Mouse (Mus musculus): ENCODE results near the gene Scarf1. TPM values are rescaled to one million over a fixed set of nuclear protein-coding genes. Genes with fewer than 3 reads are reported as not detected.

Scarf1 gene
- total and polyA plus RNA-seq, 2 experiments: 5.8 to 16.9 TPM

DNA sequence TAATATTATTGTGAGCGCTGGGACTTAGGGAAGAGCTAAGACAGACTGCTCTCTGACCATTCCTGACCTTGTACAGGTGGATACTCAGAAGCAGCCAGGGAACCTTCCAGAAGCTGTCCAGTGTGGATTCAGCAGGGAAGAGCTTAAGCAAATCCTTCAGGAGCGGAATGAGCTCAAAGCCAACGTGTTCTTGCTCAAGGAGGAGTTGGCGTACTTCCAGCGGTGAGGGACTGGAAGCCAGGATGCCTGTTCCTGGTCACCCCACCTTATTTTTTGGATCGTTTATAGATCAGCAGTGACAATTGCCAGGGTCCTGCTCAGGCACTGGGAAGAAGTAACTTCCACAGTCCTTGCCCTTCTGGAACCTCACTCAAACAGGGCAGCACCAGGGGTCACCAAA is 2.1 kb upstream of the Scarf1 start:
- 31% methylated on average over 6 of the region's 6 CpGs for WGBS
- Histone ChIP-seq H3K79me2 (ENCODE audit: control insufficient read depth, insufficient read depth, low read length) (peaks cover 7% of the 10 kb centered on the region; the same call in 1 of the 2 replicates), H3K4me3 (ENCODE audit: insufficient read depth, low read depth, low read length) (no peak overlapping the region), H3K9ac (ENCODE audit: low read depth, low read length) (0 out of 2 replicates have a peak overlapping the region, but pooled peaks have one; percentile 1), H3K4me1 (ENCODE audit: control insufficient read depth, insufficient read depth, low read length) (peaks cover 13% of the 10 kb centered on the region), H3K36me3 (ENCODE audit: control insufficient read depth, insufficient read depth, low read length) (peaks cover 27% of the 10 kb centered on the region), H3K27me3 (ENCODE audit: control insufficient read depth, insufficient read depth, low read length) (no peaks in the 10 kb centered on the region), H3K27ac (replicated peaks; ENCODE audit: insufficient read depth, low read depth, low read length) (peak overlapping the region; percentile 46)
- peak; percentile 73 for DNase-seq (ENCODE audit: extremely low read depth, low read depth, low spot score)
- TF ChIP-seq CTCF (IDR thresholded peaks at IDR 0.05; ENCODE audit: low read depth, low read length) (no peak), POLR2A (IDR thresholded peaks at IDR 0.05; ENCODE audit: extremely low read depth, insufficient read depth, low read length) (no peak)

DNA sequence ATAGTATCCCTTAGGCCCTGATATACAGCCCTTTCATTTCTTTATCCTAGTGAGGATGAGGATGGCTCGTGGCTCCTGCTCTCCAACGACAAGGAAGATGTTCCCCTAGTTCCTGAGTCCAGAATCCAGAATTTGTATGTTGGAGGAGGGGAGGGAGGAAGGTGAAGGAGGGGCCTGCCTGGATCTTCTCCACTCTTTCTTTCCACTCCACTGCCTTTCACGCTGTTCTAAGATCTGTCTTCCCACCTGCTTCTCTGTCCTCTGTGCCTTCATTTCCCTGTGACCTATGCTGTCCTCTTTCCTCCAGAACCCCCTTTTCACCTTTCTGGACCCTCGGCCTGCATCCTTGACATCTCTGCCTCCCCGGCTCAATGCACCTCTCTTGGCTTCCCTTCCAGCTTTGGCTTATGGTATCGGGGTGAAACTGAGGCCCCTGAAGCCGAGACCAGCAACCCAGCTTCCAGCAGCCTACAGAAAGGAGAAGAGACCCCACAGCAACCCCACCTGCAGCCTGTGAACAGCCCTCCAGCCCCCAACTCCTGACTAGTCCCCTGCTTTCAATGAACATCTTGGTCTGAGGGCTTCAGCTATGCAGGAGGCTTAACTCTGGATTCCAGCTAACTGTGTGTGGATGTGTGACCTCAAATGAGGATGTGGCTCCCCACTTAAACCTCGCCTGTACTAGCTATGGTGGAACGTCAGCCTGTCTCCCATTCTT is 880 bp upstream of the Scarf1 start:
- H3K27me3 ChIP-seq (ENCODE audit: control insufficient read depth, insufficient read depth, low read length): no peaks in the 10 kb centered on the region
- no peak for DNase-seq (ENCODE audit: extremely low read depth, low read depth, low spot score)
- H3K79me2 ChIP-seq (ENCODE audit: control insufficient read depth, insufficient read depth, low read length): peaks cover 7% of the 10 kb centered on the region; the same call in 1 of the 2 replicates
- peak overlapping the region; percentile 13; the same call in 1 of the 2 replicates for H3K27ac ChIP-seq (replicated peaks; ENCODE audit: insufficient read depth, low read depth, low read length)
- H3K9ac ChIP-seq (ENCODE audit: low read depth, low read length): no peak overlapping the region
- peaks cover 30% of the 10 kb centered on the region for H3K36me3 ChIP-seq (ENCODE audit: control insufficient read depth, insufficient read depth, low read length)
- TF ChIP-seq CTCF (IDR thresholded peaks at IDR 0.05; ENCODE audit: low read depth, low read length) (no peak), POLR2A (IDR thresholded peaks at IDR 0.05; ENCODE audit: extremely low read depth, insufficient read depth, low read length) (no peak)
- 84% methylated on average over 9 of the region's 9 CpGs for WGBS
- H3K4me3 ChIP-seq (ENCODE audit: insufficient read depth, low read depth, low read length): no peak overlapping the region
- H3K4me1 ChIP-seq (ENCODE audit: control insufficient read depth, insufficient read depth, low read length): peaks cover 13% of the 10 kb centered on the region

DNA sequence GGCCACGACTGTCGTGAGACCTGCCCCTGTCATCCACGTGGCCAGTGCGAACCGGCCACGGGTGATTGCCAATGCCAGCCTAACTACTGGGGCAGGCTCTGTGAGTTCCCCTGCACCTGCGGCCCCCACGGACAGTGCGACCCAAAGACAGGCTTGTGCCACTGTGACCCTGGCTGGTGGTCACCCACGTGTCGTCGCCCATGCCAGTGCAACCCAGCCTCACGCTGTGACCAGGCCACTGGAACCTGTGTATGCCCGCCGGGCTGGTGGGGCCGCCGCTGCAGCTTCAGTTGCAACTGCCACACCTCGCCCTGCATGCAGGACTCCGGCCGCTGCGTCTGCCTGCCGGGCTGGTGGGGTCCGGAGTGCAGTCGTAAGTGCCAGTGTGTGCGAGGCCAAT is 1.8 kb downstream of the Scarf1 start:
- Histone ChIP-seq H3K4me1 (ENCODE audit: control insufficient read depth, insufficient read depth, low read length) (peaks cover 5% of the 10 kb centered on the region), H3K27ac (replicated peaks; ENCODE audit: insufficient read depth, low read depth, low read length) (no peak overlapping the region), H3K27me3 (ENCODE audit: control insufficient read depth, insufficient read depth, low read length) (no peaks in the 10 kb centered on the region), H3K36me3 (ENCODE audit: control insufficient read depth, insufficient read depth, low read length) (peaks cover 23% of the 10 kb centered on the region), H3K9ac (ENCODE audit: low read depth, low read length) (no peak overlapping the region), H3K79me2 (ENCODE audit: control insufficient read depth, insufficient read depth, low read length) (peaks cover 7% of the 10 kb centered on the region; the same call in 1 of the 2 replicates), H3K4me3 (ENCODE audit: insufficient read depth, low read depth, low read length) (no peak overlapping the region)
- no peak for TF ChIP-seq CTCF (IDR thresholded peaks at IDR 0.05; ENCODE audit: low read depth, low read length)
- TF ChIP-seq POLR2A (IDR thresholded peaks at IDR 0.05; ENCODE audit: extremely low read depth, insufficient read depth, low read length): no peak
- WGBS: 95% methylated on average over 25 of the region's 25 CpGs
- no peak for DNase-seq (ENCODE audit: extremely low read depth, low read depth, low spot score)

DNA sequence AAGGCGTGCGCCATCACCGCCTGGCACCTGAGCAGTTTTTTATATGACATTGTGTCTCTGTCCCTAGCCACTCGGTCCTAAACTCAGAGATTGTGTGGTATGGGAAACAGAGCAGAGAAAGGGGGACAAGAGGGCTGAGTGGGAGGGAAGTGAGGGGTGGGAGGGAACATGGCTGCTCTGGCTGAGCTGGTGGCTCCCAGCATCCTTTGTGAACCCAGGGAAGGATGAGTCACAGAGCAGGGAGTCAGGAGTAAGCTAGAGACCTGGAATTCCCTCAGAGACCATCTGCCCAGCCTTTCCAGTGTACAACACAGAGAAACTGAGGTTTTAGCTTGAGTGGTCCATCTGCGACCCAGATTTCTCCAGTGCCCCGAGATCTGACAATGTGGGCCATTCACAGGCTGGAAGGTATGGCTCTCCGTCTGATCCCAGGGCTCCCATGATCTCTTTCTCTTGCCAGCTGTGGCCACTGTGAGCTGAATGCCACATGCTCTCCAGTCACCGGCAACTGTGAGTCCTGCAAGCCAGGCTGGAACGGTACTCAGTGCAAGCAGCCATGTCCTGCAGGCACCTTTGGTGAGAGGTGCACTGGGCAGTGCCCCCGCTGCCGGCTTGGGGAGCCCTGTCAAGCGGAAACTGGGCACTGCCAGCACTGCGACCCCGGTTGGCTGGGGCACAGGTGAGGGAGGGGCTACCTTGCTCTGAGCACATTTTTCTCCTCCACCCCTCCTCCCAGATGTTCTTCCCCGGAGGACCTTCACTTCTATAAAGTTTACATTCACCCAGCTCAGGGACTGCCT is 6.7 kb downstream of the Scarf1 start:
- no peak overlapping the region for H3K4me3 ChIP-seq (ENCODE audit: insufficient read depth, low read depth, low read length)
- H3K36me3 ChIP-seq (ENCODE audit: control insufficient read depth, insufficient read depth, low read length): peaks cover 28% of the 10 kb centered on the region
- H3K27ac ChIP-seq (replicated peaks; ENCODE audit: insufficient read depth, low read depth, low read length): no peak overlapping the region
- no peaks in the 10 kb centered on the region for H3K27me3 ChIP-seq (ENCODE audit: control insufficient read depth, insufficient read depth, low read length)
- no peak overlapping the region for H3K9ac ChIP-seq (ENCODE audit: low read depth, low read length)
- TF ChIP-seq CTCF (IDR thresholded peaks at IDR 0.05; ENCODE audit: low read depth, low read length) (no peak), POLR2A (IDR thresholded peaks at IDR 0.05; ENCODE audit: extremely low read depth, insufficient read depth, low read length) (no peak)
- H3K4me1 ChIP-seq (ENCODE audit: control insufficient read depth, insufficient read depth, low read length): no peaks in the 10 kb centered on the region
- 0 out of 2 replicates have a peak, but pooled peaks cover 4% of the 10 kb centered on the region for H3K79me2 ChIP-seq (ENCODE audit: control insufficient read depth, insufficient read depth, low read length)
- 86% methylated on average over 15 of the region's 15 CpGs for WGBS
- DNase-seq (ENCODE audit: extremely low read depth, low read depth, low spot score): no peak

DNA sequence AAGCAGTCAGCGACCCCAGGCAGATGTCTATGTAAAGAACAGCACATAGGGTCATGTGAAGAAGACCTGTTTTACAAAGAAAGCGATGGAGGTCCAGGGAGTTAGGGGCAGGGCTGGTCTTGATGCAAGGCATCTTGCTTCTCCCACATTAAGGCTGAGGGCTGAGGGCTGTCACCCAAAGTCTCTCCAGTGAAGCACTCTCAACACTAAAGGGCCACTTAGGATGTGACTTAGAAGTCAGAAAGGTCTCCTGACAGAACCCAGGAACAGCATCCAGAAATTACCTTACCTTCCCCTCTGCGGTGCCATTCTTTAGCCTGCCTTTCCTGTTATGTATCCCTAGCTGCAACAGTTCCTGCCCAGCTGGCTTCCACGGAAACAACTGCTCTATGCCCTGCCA is 8.3 kb downstream of the Scarf1 start:
- DNase-seq (ENCODE audit: extremely low read depth, low read depth, low spot score): no peak
- Histone ChIP-seq H3K4me1 (ENCODE audit: control insufficient read depth, insufficient read depth, low read length) (no peaks in the 10 kb centered on the region), H3K36me3 (ENCODE audit: control insufficient read depth, insufficient read depth, low read length) (peaks cover 29% of the 10 kb centered on the region), H3K79me2 (ENCODE audit: control insufficient read depth, insufficient read depth, low read length) (no peaks in the 10 kb centered on the region), H3K4me3 (ENCODE audit: insufficient read depth, low read depth, low read length) (no peak overlapping the region), H3K27me3 (ENCODE audit: control insufficient read depth, insufficient read depth, low read length) (no peaks in the 10 kb centered on the region), H3K9ac (ENCODE audit: low read depth, low read length) (no peak overlapping the region), H3K27ac (replicated peaks; ENCODE audit: insufficient read depth, low read depth, low read length) (no peak overlapping the region)
- TF ChIP-seq POLR2A (IDR thresholded peaks at IDR 0.05; ENCODE audit: extremely low read depth, insufficient read depth, low read length): no peak
- TF ChIP-seq CTCF (IDR thresholded peaks at IDR 0.05; ENCODE audit: low read depth, low read length): no peak
- 95% methylated on average over 4 of the region's 4 CpGs for whole genome bisulfite sequencing
